23 mouse cellular contexts compared by ENCODE assay signal in the genomic region with DNA sequence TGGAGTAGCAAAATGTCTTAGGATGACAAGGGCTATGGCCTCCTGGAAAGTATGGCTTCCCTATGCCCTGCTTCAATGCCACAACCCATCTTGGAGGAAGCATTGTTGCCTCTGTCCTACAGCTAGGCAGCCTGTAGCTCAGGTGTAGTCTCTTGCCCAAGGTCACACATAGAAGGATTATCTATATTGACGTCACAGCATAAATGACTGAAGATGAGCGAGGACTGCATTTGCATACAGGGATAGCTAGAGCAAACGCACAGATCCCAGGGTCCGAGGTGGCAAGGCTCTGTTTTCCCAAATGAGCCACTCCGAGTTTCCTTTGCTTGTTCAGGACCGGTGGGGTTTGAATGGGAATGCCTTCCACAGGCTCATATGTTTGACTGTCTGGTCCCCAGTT. TPM values are rescaled to one million over a fixed set of nuclear protein-coding genes. Genes with fewer than 3 reads are reported as not detected.
DNase-seq lines count a peak whose midpoint lies in the region; TF ChIP-seq lines count a peak whose summit lies in the region.
"Had no signal": no experiment of that assay in that cellular context is flagged by ENCODE, and none has a peak within 500 bp of the region (broad histone marks: within the 10 kb centered on the region; RNA-seq: fewer than 3 reads in every experiment).

No protein-coding gene starts in this region.

- dilution Hi-C loops in CH12.LX (cut with MboI; ENCODE audit: extremely low pct_ligation_motif_present, extremely low pct_unique_long_range_greater_than_20kb, low sequenced_read_pairs), result no loop called here

- peaks cover 44 to 54% of the 10 kb centered on the region in 2 experiments for H3K36me3 ChIP-seq in CH12.LX (replicated peaks in 1 of 2; ENCODE audit: control insufficient read depth in 1 of 2, insufficient read depth in 1 of 2, low read length in 1 of 2)
- peaks cover 0 to 15% of the 10 kb centered on the region in 2 experiments; a peak in 2 of 4 replicates for H3K36me3 ChIP-seq in MEL (ENCODE audit: control insufficient read depth in 1 of 2, insufficient read depth in 2 of 2, low read length in 2 of 2)

- TF ChIP-seq EP300 in CH12.LX (IDR thresholded peaks at IDR 0.05; ENCODE audit: low read length) (no peak), MEL (IDR thresholded peaks at IDR 0.05; ENCODE audit: low read depth in 1 of 2, low read length in 2 of 2) (no peak)

- H3K4me1 ChIP-seq in CH12.LX (ENCODE audit: control insufficient read depth in 1 of 2, insufficient read depth in 2 of 2) (peaks cover under 1 to 2% of the 10 kb centered on the region in 2 experiments; a peak in 2 of 4 replicates), MEL (ENCODE audit: control insufficient read depth in 1 of 2, insufficient read depth in 2 of 2, low read length in 2 of 2) (no peaks in the 10 kb centered on the region)

- H3K4me3 ChIP-seq in CH12.LX (replicated peaks in 1 of 3; ENCODE audit: low read depth in 2 of 3, low read length in 2 of 3, poor library complexity in 1 of 3), result no peak overlapping the region
- H3K4me3 ChIP-seq in MEL (ENCODE audit: control insufficient read depth in 1 of 2, insufficient read depth in 1 of 2, low read depth in 2 of 2, low read length in 2 of 2), result no peak overlapping the region

- H3K27me3 ChIP-seq in CH12.LX (replicated peaks) (no peaks in the 10 kb centered on the region), MEL (ENCODE audit: control insufficient read depth in 1 of 2, insufficient read depth in 2 of 2, low read length in 2 of 2) (no peaks in the 10 kb centered on the region)
- H3K27me3 ChIP-seq: Patski had no signal

- DNase-seq in CH12.LX (ENCODE audit: extremely low read depth) (no peak), MEL (ENCODE audit: low read depth, low spot score) (peak; percentile 24), MN1 (ENCODE audit: low spot score) (no peak)
- no peak for DNase-seq in left cerebral cortex, postnatal 4 days
- DNase-seq: adrenal gland, adult 2 months; adrenal gland, adult 8-10 months; adrenal gland, postnatal 10 days; adrenal gland, postnatal 14 days; adrenal gland, postnatal 25 days; adrenal gland, postnatal 36 days; B cell, adult 2 months; cerebellum, adult 11 months; cerebellum, adult 11-12 months; cerebellum, adult 18-20 months; cerebellum, adult 2 months; cerebellum, adult 8-10 months; cerebellum, adult 9-10 months had no signal

- no peak for TF ChIP-seq RAD21 in CH12.LX (IDR thresholded peaks at IDR 0.05; ENCODE audit: low read depth, low read length)
- TF ChIP-seq RAD21 in MEL (IDR thresholded peaks at IDR 0.05; ENCODE audit: low read depth, low read length), result no peak

- no peak overlapping the region for H3K27ac ChIP-seq in CH12.LX (ENCODE audit: insufficient read depth, low read depth)
- no peak overlapping the region for H3K27ac ChIP-seq in MEL (ENCODE audit: control insufficient read depth, low read depth, low read length)

- intact Hi-C loops in left cerebral cortex, postnatal 4 days (cut with DNase I), result no loop called here

- no peak overlapping the region for H3K4me2 ChIP-seq in CH12.LX (ENCODE audit: insufficient read depth, low read depth, poor library complexity, severe bottlenecking)

- TF ChIP-seq POLR2A in CH12.LX (IDR thresholded peaks at IDR 0.05; ENCODE audit: low read depth, low read length) (no peak), MEL (IDR thresholded peaks at IDR 0.05; ENCODE audit: control insufficient read depth in 1 of 2, insufficient read depth in 1 of 2, low read depth in 1 of 2, low read length in 2 of 2, poor library complexity in 1 of 2) (no peak)

- H3K79me2 ChIP-seq in CH12.LX (replicated peaks; ENCODE audit: control insufficient read depth, extremely low read depth, insufficient read depth, poor library complexity, severe bottlenecking) (no peaks in the 10 kb centered on the region), MEL (ENCODE audit: control insufficient read depth, insufficient read depth, low read length, poor library complexity) (no peaks in the 10 kb centered on the region)

- H3K9me3 ChIP-seq in CH12.LX (replicated peaks; ENCODE audit: low read length) (no peaks in the 10 kb centered on the region), MEL (replicated peaks; ENCODE audit: insufficient read depth, low read length) (no peaks in the 10 kb centered on the region)
- H3K9me3 ChIP-seq: G1E had no signal

- in situ Hi-C loops in CH12.LX (cut with MboI; ENCODE audit: low pct_ligation_motif_present, low pct_unique_long_range_greater_than_20kb, low sequenced_read_pairs), result no loop called here

- no peak for TF ChIP-seq CTCF in CH12.LX (conservative IDR thresholded peaks at IDR 0.05 in 1 of 2, IDR thresholded peaks at IDR 0.05 in 1 of 2; ENCODE audit: low read depth in 2 of 2, low read length in 2 of 2)
- TF ChIP-seq CTCF in MEL (IDR thresholded peaks at IDR 0.05 in 2 of 3, conservative IDR thresholded peaks at IDR 0.05 in 1 of 3; ENCODE audit: control insufficient read depth in 1 of 3, insufficient read depth in 1 of 3, low read depth in 2 of 3, low read length in 3 of 3, poor library complexity in 1 of 3, severe bottlenecking in 1 of 3), result no peak

- H3K9ac ChIP-seq in CH12.LX (ENCODE audit: insufficient read depth, low read depth) (no peak overlapping the region), MEL (ENCODE audit: control insufficient read depth, low read depth, low read length, poor library complexity, severe bottlenecking) (no peak overlapping the region)

TF ChIP-seq in CH12.LX, 34 proteins besides CTCF, POLR2A, EP300 and RAD21:
- TF ChIP-seq PAX5 (IDR thresholded peaks at IDR 0.05; ENCODE audit: low read length) (no peak), JUN (IDR thresholded peaks at IDR 0.05; ENCODE audit: insufficient read depth, low read depth, low read length) (no peak), POLR2AphosphoS2 (IDR thresholded peaks at IDR 0.05; ENCODE audit: low read depth, low read length) (peak; percentile 91), CHD2 (IDR thresholded peaks at IDR 0.05; ENCODE audit: low read length) (no peak; the same call in 1 of the 2 replicates), GABPA (IDR thresholded peaks at IDR 0.05; ENCODE audit: insufficient replicate concordance, low read depth, low read length) (no peak)

TF ChIP-seq in MEL, 35 proteins besides CTCF, POLR2A, EP300 and RAD21:
- TF ChIP-seq E2F4 (IDR thresholded peaks at IDR 0.05; ENCODE audit: borderline replicate concordance, low read depth, low read length) (no peak), MAX (IDR thresholded peaks at IDR 0.05; ENCODE audit: low read length) (no peak), POLR2AphosphoS5 (IDR thresholded peaks at IDR 0.05; ENCODE audit: borderline replicate concordance, low read depth, low read length) (no peak), POLR2AphosphoS2 (IDR thresholded peaks at IDR 0.05; ENCODE audit: low read length) (peak; percentile 68; the same call in 1 of the 2 replicates), KAT2A (conservative IDR thresholded peaks at IDR 0.05; ENCODE audit: low read depth, low read length) (no peak), TAL1 (IDR thresholded peaks at IDR 0.05; ENCODE audit: low read length) (no peak)

RNA-seq across cellular contexts. Expression of a gene that starts 11.5 kb away (rescaled TPM):
- total RNA-seq in CH12.LX (2012; rRNA removed) (44.4 and 53.4 TPM in 2 replicates), CH12.LX (2014; rRNA removed) (29.3 and 30.4 TPM in 2 replicates), MEL (2012; rRNA removed) (46.7 and 67.8 TPM in 2 replicates)
- polyA plus RNA-seq in CH12.LX (2012; ENCODE audit: insufficient read length, low read depth) (129 and 144 TPM in 2 replicates), MEL (2012; ENCODE audit: insufficient read depth in 1 of 2, insufficient read length in 2 of 2, low read depth in 1 of 2, low replicate concordance in 2 of 2, missing spikeins in 1 of 2) (100 to 1,000 TPM; 157 to 244 TPM)
- 1 to 10 TPM; 6.2 to 6.5 TPM for total RNA-seq in left cerebral cortex, postnatal 4 days (2021)

RNA-seq across cellular contexts. Expression of a gene that starts 15.3 kb away (rescaled TPM):
- not detected in 2 replicates for total RNA-seq in CH12.LX (2012; rRNA removed)
- not detected in 2 replicates for total RNA-seq in CH12.LX (2014; rRNA removed)
- not detected in 2 replicates for polyA plus RNA-seq in CH12.LX (2012; ENCODE audit: insufficient read length, low read depth)
- not detected in 2 replicates for total RNA-seq in MEL (2012; rRNA removed)
- polyA plus RNA-seq in MEL (2012; ENCODE audit: insufficient read depth in 1 of 2, insufficient read length in 2 of 2, low read depth in 1 of 2, low replicate concordance in 2 of 2, missing spikeins in 1 of 2), result not detected
- total RNA-seq in left cerebral cortex, postnatal 4 days (2021), result 1 to 10 TPM; 2.8 to 3.1 TPM
- total RNA-seq: adrenal gland, postnatal 14 days; ES-E14; G1E had no signal
- polyA plus RNA-seq: activated CD4-positive, CD25-positive, alpha-beta regulatory T cell, adult 4 months; C2C12; G1E; Patski had no signal

RNA-seq across cellular contexts. Expression of a gene that starts 37.9 kb away (rescaled TPM):
- total RNA-seq in CH12.LX (2012; rRNA removed) (54.3 and 56.5 TPM in 2 replicates), CH12.LX (2014; rRNA removed) (62.7 and 64.6 TPM in 2 replicates), MEL (2012; rRNA removed) (46.6 and 54.2 TPM in 2 replicates)
- polyA plus RNA-seq in CH12.LX (2012; ENCODE audit: insufficient read length, low read depth) (74.7 and 76.7 TPM in 2 replicates), MEL (2012; ENCODE audit: insufficient read depth in 1 of 2, insufficient read length in 2 of 2, low read depth in 1 of 2, low replicate concordance in 2 of 2, missing spikeins in 1 of 2) (100 to 1,000 TPM in 1 of 2 experiments, 10 to 100 TPM in 1; 71.3 to 203 TPM)
- total RNA-seq in left cerebral cortex, postnatal 4 days (2021), result 10 to 100 TPM; 96.5 to 96.6 TPM

RNA-seq across cellular contexts. Expression of a gene that starts 37.9 kb away (rescaled TPM):
- total RNA-seq in CH12.LX (2012; rRNA removed) (11.7 and 14.4 TPM in 2 replicates), CH12.LX (2014; rRNA removed) (13.6 and 14.0 TPM in 2 replicates), MEL (2012; rRNA removed) (16.1 and 20.8 TPM in 2 replicates)
- polyA plus RNA-seq in CH12.LX (2012; ENCODE audit: insufficient read length, low read depth) (14.6 and 17.5 TPM in 2 replicates), MEL (2012; ENCODE audit: insufficient read depth in 1 of 2, insufficient read length in 2 of 2, low read depth in 1 of 2, low replicate concordance in 2 of 2, missing spikeins in 1 of 2) (10 to 100 TPM in 1 of 2 experiments, not detected in 1; 17.7 TPM)
- 1 to 10 TPM; 2.8 to 3.8 TPM for total RNA-seq in left cerebral cortex, postnatal 4 days (2021)

RNA-seq across cellular contexts. Expression of a gene that starts 48.6 kb away (rescaled TPM):
- total RNA-seq in CH12.LX (2012; rRNA removed), result not detected in 2 replicates
- not detected in 2 replicates for total RNA-seq in CH12.LX (2014; rRNA removed)
- not detected in 2 replicates for polyA plus RNA-seq in CH12.LX (2012; ENCODE audit: insufficient read length, low read depth)
- total RNA-seq in MEL (2012; rRNA removed), result not detected in 2 replicates
- polyA plus RNA-seq in MEL (2012; ENCODE audit: insufficient read depth in 1 of 2, insufficient read length in 2 of 2, low read depth in 1 of 2, low replicate concordance in 2 of 2, missing spikeins in 1 of 2), result not detected
- total RNA-seq in left cerebral cortex, postnatal 4 days (2021), result 1 to 10 TPM; 1.2 to 1.9 TPM
- total RNA-seq: ES-E14 had no signal
- polyA plus RNA-seq: activated CD4-positive, CD25-positive, alpha-beta regulatory T cell, adult 4 months; C2C12; CD4-positive, CD25-positive, alpha-beta regulatory T cell, adult 4 months; G1E; Patski had no signal
